Mouse (Mus musculus) heart, adult 8-10 months (tissue): ENCODE measurements around the gene Ptgds. TPM values are rescaled to one million over a fixed set of nuclear protein-coding genes. Genes with fewer than 3 reads are reported as not detected.

ENCODE experiments used
- DNase-seq: peaks from one replicate; pipeline ENCODE4 v3.0.0; 2022; ENCODE audit warnings: low spot score
- total RNA-seq, 4 experiments: library from RNA; stranded (reverse); gene quantifications; 2 replicates each; pipeline ENCODE4 v1.2.4; 2022

Gene Ptgds
- 1,000 to 10,000 TPM in 1 of 4 experiments, 100 to 1,000 TPM in 3; 350 to 1,004 (median 621) TPM for total RNA-seq

GRCm38 (mm10) chr2:25469969-25470368, at the start of gene Ptgds:
Gene Ptgds, minus strand, starts transcription at chr2:25470046.
- DNase-seq: peak; percentile 43

GRCm38 (mm10) chr2:25509912-25510311, 40.1 kb upstream of the Ptgds start:
- DNase-seq: no peak

- no peak for DNase-seq
Observed at GRCm38 (mm10) chr2:25506964-25507363, 37.1 kb upstream of the Ptgds start.

GRCm38 (mm10) chr2:25505860-25506259, 36.0 kb upstream of the Ptgds start:
- DNase-seq: no peak

GRCm38 (mm10) chr2:25505000-25505399, 35.2 kb upstream of the Ptgds start:
- no peak for DNase-seq

GRCm38 (mm10) chr2:25504538-25504937, 34.7 kb upstream of the Ptgds start:
- no peak for DNase-seq

GRCm38 (mm10) chr2:25502726-25503125, 32.9 kb upstream of the Ptgds start:
- no peak for DNase-seq

- DNase-seq: no peak
Observed at GRCm38 (mm10) chr2:25501593-25502486, 32.0 kb upstream of the Ptgds start, which contains the start of gene C8g. Gene C8g, minus strand, starts transcription at chr2:25501719.

GRCm38 (mm10) chr2:25500576-25501405, 30.9 kb upstream of the Ptgds start, which contains the start of gene Fbxw5:
Gene Fbxw5, plus strand, starts transcription at chr2:25500750.
- DNase-seq: peak; percentile 85

GRCm38 (mm10) chr2:25500071-25500575, 30.3 kb upstream of the Ptgds start:
- DNase-seq: no peak

- DNase-seq: no peak
Observed at GRCm38 (mm10) chr2:25498622-25499478, 29.0 kb upstream of the Ptgds start.

GRCm38 (mm10) chr2:25497846-25498575, 28.2 kb upstream of the Ptgds start:
- DNase-seq: no peak

- no peak for DNase-seq
Observed at GRCm38 (mm10) chr2:25496462-25496861, 26.6 kb upstream of the Ptgds start.

- no peak for DNase-seq
Observed at GRCm38 (mm10) chr2:25493476-25493961, 23.7 kb upstream of the Ptgds start, which contains the start of gene Lcn12. Gene Lcn12, minus strand, starts transcription at chr2:25493911.

- DNase-seq: no peak
Observed at GRCm38 (mm10) chr2:25492988-25493387, 23.1 kb upstream of the Ptgds start.

GRCm38 (mm10) chr2:25488671-25489068, 18.8 kb upstream of the Ptgds start:
- no peak for DNase-seq

- DNase-seq: no peak
Observed at GRCm38 (mm10) chr2:25487965-25488670, 18.3 kb upstream of the Ptgds start.

GRCm38 (mm10) chr2:25484901-25485647, 15.2 kb upstream of the Ptgds start:
- no peak for DNase-seq

- DNase-seq: no peak
Observed at GRCm38 (mm10) chr2:25482969-25483368, 13.1 kb upstream of the Ptgds start.
